Mouse (Mus musculus) midbrain, embryonic 14.5 days (tissue): Measurements from ENCODE around the gene Exoc6b. TPM values are rescaled to one million over a fixed set of nuclear protein-coding genes. Genes with fewer than 3 reads are reported as not detected.

Experiments used
- ATAC-seq: fragments of 200-750 bp; cut with Nextera tagmentation; 2 replicates; pipeline ENCODE4 v1.8.0; 2017; ENCODE audit warnings: moderate number of reproducible peaks, moderate library complexity; ENCODE audit not compliant: low FRiP score, low TSS enrichment
- DNase-seq: peaks from one replicate; pipeline ENCODE4 v3.0.0-alpha.2; 2015
- H3K27ac ChIP-seq: fragments of 300-500 bp; sonication (generic); replicated peaks from 2 replicates; pipeline ENCODE4 v1.5.1; 2014; ENCODE audit warnings: mild to moderate bottlenecking, low read depth, low read length, moderate library complexity
- H3K27me3 ChIP-seq: fragments of 300-500 bp; sonication (generic); 2 replicates; pipeline ENCODE4 v1.6.1; 2014; ENCODE audit warnings: low read length, control low read depth, mixed read lengths; ENCODE audit not compliant: control insufficient read depth, insufficient read depth
- H3K36me3 ChIP-seq: fragments of 300-500 bp; sonication (generic); 2 replicates; pipeline ENCODE4 v1.6.1; 2014; ENCODE audit warnings: low read length, control low read depth; ENCODE audit not compliant: control insufficient read depth, insufficient read depth
- H3K4me1 ChIP-seq: fragments of 300-500 bp; sonication (generic); 2 replicates; pipeline ENCODE4 v1.6.1; 2014; ENCODE audit warnings: mild to moderate bottlenecking, antibody characterized with exemption, low read length, control low read depth; ENCODE audit not compliant: control insufficient read depth, insufficient read depth
- H3K4me2 ChIP-seq: fragments of 300-500 bp; sonication (generic); 2 replicates; pipeline ENCODE4 v1.6.1; 2014; ENCODE audit warnings: mild to moderate bottlenecking, low read length, moderate library complexity
- H3K4me3 ChIP-seq: fragments of 300-500 bp; sonication (generic); replicated peaks from 2 replicates; pipeline ENCODE4 v1.5.1; 2014; ENCODE audit warnings: low read depth, low read length
- H3K9ac ChIP-seq: fragments of 300-500 bp; sonication (generic); replicated peaks from 2 replicates; pipeline ENCODE4 v1.6.1; 2014; ENCODE audit warnings: mild to moderate bottlenecking, low read length, moderate library complexity
- H3K9me3 ChIP-seq: fragments of 300-500 bp; sonication (generic); 2 replicates; pipeline ENCODE4 v1.6.1; 2016; ENCODE audit warnings: low read length, control low read depth, mixed read lengths; ENCODE audit not compliant: control insufficient read depth
- WGBS: fragments of 180-500 bp; shearing (Covaris S2); extraction: QIAGEN DNeasy Blood & Tissue Kit; methylation state at CpG from one replicate; pipeline ENCODE4 v1.1.7; 2014; 5-methylcytosine and 5-hydroxymethylcytosine counted together
- polyA plus RNA-seq: library from polyadenylated mRNA; unstranded; fragments of >200 nt; fragmentation: Nextera tagmentation; extraction: Ambion mirVana; gene quantifications from 2 replicates; pipeline ENCODE4 v1.2.1, GENCODE M21; 2014

The Exoc6b gene
- polyA plus RNA-seq, 1 experiment from 2014 or later, result 64.9 TPM

DNA sequence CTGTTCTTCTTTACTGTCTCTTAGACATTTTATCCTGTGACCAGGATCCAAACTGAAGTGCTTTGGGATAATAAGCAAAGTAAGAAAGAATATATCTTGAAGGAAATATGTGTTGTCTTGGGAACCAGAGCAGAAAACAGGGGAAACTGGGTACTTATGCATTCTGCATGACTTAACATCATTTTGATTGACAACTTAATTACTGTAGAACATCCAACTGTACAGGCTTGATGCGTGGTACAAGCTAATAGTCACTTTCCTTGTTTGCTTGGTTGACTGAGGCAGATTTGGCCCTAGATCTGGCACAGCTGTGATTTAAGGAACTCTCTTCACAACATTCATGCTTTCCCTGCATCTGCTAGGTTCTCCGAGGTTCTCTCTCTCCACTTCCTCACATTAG, 285.3 kb downstream of the Exoc6b start:
- no peaks in the 10 kb centered on the region for H3K36me3 ChIP-seq
- H3K4me2 ChIP-seq, result no peak overlapping the region
- ATAC-seq (no peak), DNase-seq (no peak)
- H3K27me3 ChIP-seq, result no peaks in the 10 kb centered on the region
- no peak overlapping the region for H3K4me3 ChIP-seq
- 86% methylated on average over 2 of the region's 2 CpGs for WGBS
- H3K27ac ChIP-seq, result no peak overlapping the region
- H3K9ac ChIP-seq, result no peak overlapping the region
- no peaks in the 10 kb centered on the region for H3K4me1 ChIP-seq
- no peaks in the 10 kb centered on the region for H3K9me3 ChIP-seq

DNA sequence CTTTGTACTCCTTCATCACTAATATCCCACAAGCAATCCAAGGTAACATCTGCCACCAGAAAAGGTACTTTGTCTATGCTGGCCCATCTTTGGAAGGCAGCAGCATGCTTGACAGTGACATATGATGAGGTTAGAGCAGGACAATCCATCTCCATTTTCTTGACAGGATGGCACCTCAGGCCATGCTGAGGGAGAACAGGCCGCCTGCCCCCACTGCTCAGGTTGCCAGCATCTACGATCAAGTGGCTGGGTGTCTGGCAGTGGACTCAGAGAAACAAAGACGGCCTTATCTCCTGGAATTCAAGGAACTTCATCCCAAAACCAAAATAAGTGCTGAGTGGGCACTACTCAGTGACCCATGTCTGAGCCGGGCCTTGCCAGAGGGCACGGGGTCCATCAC, 289.3 kb downstream of the Exoc6b start:
- no peak overlapping the region for H3K4me2 ChIP-seq
- no peaks in the 10 kb centered on the region for H3K36me3 ChIP-seq
- no peak overlapping the region for H3K27ac ChIP-seq
- DNase-seq, result no peak
- no peaks in the 10 kb centered on the region for H3K4me1 ChIP-seq
- no peaks in the 10 kb centered on the region for H3K27me3 ChIP-seq
- H3K4me3 ChIP-seq, result no peak overlapping the region
- no peaks in the 10 kb centered on the region for H3K9me3 ChIP-seq
- no peak overlapping the region for H3K9ac ChIP-seq
- ATAC-seq, result no peak
- 77% methylated on average over 5 of the region's 5 CpGs for WGBS

DNA sequence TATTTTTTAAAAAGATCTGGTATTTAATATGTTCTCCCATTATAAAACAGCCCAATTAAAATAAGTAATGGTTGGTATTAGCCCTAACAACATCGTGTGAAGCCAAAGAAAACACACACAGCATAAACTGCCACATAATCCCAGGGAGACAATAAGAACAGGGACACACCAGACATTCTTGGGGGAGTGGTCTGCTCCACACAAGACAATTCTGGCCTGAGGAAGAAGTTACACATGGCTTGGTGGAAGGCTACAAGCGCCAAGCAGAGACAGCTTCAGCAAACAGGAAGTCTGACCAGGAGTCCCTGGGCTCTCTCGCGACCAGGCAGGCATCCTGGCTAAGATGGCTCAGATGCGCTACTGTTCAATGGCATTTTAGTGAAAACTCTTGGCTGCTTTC, 290.3 kb downstream of the Exoc6b start:
- Histone ChIP-seq H3K4me3 (no peak overlapping the region), H3K4me1 (no peaks in the 10 kb centered on the region), H3K9me3 (no peaks in the 10 kb centered on the region), H3K27me3 (no peaks in the 10 kb centered on the region), H3K36me3 (no peaks in the 10 kb centered on the region), H3K27ac (no peak overlapping the region), H3K9ac (no peak overlapping the region), H3K4me2 (no peak overlapping the region)
- WGBS, result 80% methylated on average over 5 of the region's 5 CpGs
- DNase-seq, result no peak
- ATAC-seq, result no peak

DNA sequence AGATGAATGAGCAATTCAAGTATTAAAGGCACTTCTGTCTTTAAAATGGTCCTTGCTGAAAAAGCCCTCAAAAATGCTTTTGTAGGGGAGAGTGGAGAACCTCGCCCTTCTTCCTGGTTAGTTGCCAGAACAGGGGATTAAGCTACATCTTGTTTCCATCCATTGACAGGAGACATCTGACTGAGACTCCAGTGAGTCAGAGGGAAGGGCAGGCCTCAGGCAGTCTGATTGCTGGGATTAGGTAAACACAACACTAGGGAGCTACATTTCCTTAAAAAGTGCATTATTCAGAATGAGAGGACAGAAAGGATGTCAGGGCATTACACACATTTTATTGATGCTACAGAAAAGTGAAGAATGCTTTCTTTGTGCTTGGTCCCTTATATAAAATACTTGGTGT, 293.4 kb downstream of the Exoc6b start:
- ATAC-seq (no peak), DNase-seq (peak; percentile 39)
- no peak overlapping the region for H3K9ac ChIP-seq
- H3K9me3 ChIP-seq, result no peaks in the 10 kb centered on the region
- H3K36me3 ChIP-seq, result no peaks in the 10 kb centered on the region
- H3K4me2 ChIP-seq, result no peak overlapping the region
- no peaks in the 10 kb centered on the region for H3K4me1 ChIP-seq
- H3K27me3 ChIP-seq, result no peaks in the 10 kb centered on the region
- H3K27ac ChIP-seq, result no peak overlapping the region
- 30% methylated on average over 1 of the region's 1 CpGs for WGBS
- H3K4me3 ChIP-seq, result no peak overlapping the region

DNA sequence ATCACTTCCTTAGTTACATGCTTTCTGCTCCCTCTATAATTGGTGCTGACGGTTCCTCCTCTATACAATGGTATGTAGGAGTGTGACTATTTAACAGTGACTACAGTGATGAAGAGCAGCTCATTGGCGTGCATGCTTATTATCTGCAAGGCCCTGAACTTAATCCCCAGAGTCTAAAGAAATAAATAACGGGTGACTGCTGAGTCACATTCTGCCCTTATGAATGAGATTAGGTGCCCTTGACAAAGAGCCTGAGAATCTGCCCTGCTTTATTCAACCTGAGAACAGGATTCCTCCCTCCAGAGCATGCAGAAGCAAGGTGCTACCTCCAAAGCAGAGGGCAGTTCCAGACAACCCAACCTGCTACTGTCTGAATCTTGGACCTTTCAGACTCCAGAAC, 314.0 kb downstream of the Exoc6b start:
- Histone ChIP-seq H3K9me3 (no peaks in the 10 kb centered on the region), H3K4me3 (no peak overlapping the region), H3K4me1 (no peaks in the 10 kb centered on the region), H3K27ac (no peak overlapping the region), H3K27me3 (no peaks in the 10 kb centered on the region), H3K9ac (no peak overlapping the region), H3K4me2 (no peak overlapping the region), H3K36me3 (no peaks in the 10 kb centered on the region)
- no peak for ATAC-seq
- no peak for DNase-seq
- 21% methylated on average over 3 of the region's 3 CpGs for WGBS

DNA sequence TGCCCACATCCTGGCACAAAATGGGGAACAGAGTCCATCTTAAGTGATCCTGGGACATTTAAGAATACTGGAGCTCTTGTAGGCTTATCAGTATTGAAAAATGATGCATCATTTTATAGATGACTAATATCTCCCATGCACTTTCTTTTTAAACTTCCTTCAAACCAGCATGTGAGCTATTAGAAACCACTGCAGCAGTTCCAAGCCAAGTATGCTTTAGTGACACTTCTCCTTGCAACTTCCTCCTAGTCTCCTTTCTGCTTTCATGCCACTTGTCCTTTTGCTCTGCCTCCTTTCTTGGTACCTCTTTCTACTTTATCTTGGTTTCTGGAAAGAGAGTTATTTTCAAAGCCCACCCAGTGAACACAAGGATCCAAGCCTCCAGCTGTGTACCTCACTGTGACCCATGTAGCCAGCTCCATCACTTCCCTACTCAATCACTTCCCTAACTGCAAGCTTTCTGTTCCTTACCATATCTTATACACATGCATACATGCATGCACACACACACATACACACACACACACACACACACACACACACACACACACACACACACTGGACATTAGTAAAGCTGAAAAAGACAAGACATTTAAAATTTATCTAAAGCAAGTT, 316.4 kb downstream of the Exoc6b start:
- H3K27ac ChIP-seq, result no peak overlapping the region
- no peak overlapping the region for H3K4me3 ChIP-seq
- no peaks in the 10 kb centered on the region for H3K9me3 ChIP-seq
- DNase-seq (no peak), ATAC-seq (no peak)
- no peaks in the 10 kb centered on the region for H3K27me3 ChIP-seq
- H3K36me3 ChIP-seq, result no peaks in the 10 kb centered on the region
- no peaks in the 10 kb centered on the region for H3K4me1 ChIP-seq
- H3K9ac ChIP-seq, result no peak overlapping the region
- no peak overlapping the region for H3K4me2 ChIP-seq

DNA sequence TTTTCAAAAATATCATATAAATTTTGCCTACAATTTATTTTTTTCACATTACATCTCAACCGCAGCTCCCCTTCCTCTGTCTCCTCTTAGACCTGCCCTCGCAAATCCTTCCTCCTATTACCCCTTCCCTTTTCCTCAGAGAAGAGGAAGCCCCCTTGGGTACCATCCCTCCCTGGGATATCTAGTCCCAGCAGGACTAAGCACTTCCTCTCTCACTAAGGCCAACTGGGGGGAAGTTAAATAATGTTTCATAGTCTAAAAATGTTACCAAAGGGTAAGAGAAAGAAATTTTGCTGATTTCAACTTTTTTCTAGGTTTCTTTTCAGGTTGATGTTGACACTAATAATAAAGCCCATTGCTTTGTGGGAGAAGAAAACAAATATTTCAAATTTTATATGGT, 317.9 kb downstream of the Exoc6b start:
- DNase-seq, result no peak
- Histone ChIP-seq H3K27ac (no peak overlapping the region), H3K9ac (no peak overlapping the region), H3K27me3 (no peaks in the 10 kb centered on the region), H3K4me3 (no peak overlapping the region), H3K36me3 (no peaks in the 10 kb centered on the region), H3K4me1 (peaks cover 11% of the 10 kb centered on the region; the same call in 1 of the 2 replicates), H3K9me3 (no peaks in the 10 kb centered on the region), H3K4me2 (no peak overlapping the region)
- WGBS, result 93% methylated on average over 2 of the region's 2 CpGs
- no peak for ATAC-seq

DNA sequence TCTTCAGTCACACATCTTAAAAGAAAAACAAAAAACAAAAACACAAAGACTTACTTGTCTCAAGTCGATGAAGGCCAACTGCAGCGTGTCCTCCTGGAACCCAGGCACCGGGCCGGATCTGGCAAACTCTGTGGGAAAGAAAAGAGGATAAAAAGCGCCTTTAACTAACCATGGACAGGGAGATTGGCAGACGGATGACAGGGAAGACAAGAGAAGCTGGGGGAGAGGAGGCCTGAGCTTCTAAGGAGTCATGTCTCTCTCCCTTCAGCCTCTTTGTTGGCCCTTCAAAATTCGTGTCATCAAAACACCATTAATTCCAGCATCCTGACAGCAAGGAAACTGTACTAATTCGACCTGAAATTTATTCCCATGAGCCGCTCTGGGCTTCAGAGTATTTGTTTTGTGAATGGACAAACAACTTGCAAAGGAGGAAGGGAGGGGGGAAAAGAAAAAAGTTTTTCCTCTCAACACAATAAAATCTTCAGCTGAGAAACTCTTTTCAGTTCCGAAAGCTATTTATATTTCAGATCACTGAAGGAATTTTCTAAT, 322.4 kb downstream of the Exoc6b start:
- ATAC-seq, result peak; percentile 82
- Histone ChIP-seq H3K4me3 (no peak overlapping the region), H3K27ac (peak overlapping the region; percentile 50; the same call in 1 of the 2 replicates), H3K9ac (no peak overlapping the region), H3K27me3 (no peaks in the 10 kb centered on the region), H3K36me3 (no peaks in the 10 kb centered on the region), H3K4me1 (peaks cover 15% of the 10 kb centered on the region), H3K9me3 (no peaks in the 10 kb centered on the region), H3K4me2 (no peak overlapping the region)
- DNase-seq, result peak; percentile 74
- 7% methylated on average over 10 of the region's 10 CpGs for WGBS

DNA sequence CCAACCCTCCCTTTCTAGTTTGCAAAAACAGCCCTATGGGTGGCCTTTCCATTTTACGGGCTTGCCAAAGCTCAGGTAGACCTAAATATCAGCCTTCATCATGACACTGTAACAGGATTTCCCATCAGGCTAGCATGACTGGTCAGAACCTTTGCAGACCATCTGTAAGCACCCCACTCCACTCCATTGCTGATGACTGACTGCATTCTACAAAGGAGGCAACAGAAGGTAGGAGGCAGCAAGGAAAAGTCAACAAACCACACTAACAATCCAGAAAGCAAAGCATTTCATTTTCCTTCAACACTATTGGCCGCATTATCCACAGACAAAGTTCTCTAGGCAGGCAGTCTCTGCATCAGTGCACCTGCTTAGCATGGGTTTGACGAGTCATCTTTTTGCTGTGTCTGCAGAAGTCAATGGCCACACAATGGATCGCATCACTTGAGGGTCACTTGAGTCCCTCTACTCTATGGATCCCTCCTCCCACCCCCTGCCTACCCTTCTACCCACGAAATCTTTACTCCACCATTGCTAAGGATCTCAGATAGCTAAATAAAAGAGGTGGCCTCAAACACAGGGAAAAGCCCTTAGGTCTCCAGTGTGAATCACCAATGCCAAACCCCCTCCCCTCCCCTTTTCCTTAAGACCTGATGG, 323.0 kb downstream of the Exoc6b start:
- no peak for DNase-seq
- H3K27me3 ChIP-seq, result no peaks in the 10 kb centered on the region
- no peak overlapping the region for H3K4me2 ChIP-seq
- no peak overlapping the region for H3K9ac ChIP-seq
- no peaks in the 10 kb centered on the region for H3K36me3 ChIP-seq
- no peaks in the 10 kb centered on the region for H3K9me3 ChIP-seq
- WGBS, result 18% methylated on average over 5 of the region's 5 CpGs
- no peak overlapping the region for H3K4me3 ChIP-seq
- peaks cover 15% of the 10 kb centered on the region for H3K4me1 ChIP-seq
- H3K27ac ChIP-seq, result peak overlapping the region; percentile 50
- ATAC-seq, result peak; percentile 79; the same call in 1 of the 2 replicates
